Mouse (Mus musculus): Measurements from ENCODE around the gene Hoxa9. TPM values are rescaled to one million over a fixed set of nuclear protein-coding genes. Genes with fewer than 3 reads are reported as not detected.
A peak's percentile ranks its signal among the peaks of the same experiment; 100 is the strongest.

The Hoxa9 gene
- total RNA-seq, 2 experiments from 2014 or later, result 16.5 to 17.7 TPM

DNA sequence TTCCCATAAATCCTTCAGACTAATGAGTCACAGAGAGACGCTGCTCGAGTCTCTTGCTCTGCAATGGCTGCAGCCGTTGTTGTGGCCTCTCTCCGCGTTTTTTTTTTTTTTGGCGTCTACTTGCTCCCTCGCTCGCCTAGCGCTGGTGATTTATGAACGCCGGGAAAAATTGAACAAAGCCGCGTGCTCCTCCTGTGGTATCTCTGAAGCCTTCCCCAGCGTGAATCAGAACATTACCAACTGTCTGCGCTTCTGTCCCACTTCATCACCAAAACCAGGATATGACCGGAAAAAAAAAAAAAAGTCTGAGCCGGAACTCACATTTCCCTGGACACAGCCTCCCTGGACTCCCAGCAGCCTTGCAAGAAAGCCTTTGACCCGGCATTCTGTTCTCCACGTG lies 45.7 kb downstream of the Hoxa9 start:
- no peak for DNase-seq (ENCODE audit: low spot score in 2 of 2)

DNA sequence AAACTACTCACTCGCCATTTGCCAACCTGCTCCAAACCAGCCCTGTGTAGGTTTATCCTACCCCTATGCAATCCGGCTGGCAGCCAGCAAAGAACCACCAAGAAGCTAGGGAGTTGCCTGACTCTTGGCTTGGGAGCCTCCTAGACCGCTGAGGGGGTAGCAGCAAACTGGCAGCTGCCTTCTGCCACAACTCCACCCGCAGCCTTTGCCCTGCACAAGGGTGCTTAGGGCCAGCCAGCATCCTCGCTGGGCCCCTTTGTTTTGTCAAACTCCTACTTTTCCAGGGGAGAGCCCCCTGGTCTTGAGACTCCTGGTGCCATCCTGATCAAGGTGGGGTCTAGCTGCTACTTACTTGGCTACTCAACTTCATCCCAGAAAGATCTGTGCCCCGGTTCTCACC lies 46.2 kb downstream of the Hoxa9 start:
- no peak for DNase-seq (ENCODE audit: low spot score in 2 of 2)

DNA sequence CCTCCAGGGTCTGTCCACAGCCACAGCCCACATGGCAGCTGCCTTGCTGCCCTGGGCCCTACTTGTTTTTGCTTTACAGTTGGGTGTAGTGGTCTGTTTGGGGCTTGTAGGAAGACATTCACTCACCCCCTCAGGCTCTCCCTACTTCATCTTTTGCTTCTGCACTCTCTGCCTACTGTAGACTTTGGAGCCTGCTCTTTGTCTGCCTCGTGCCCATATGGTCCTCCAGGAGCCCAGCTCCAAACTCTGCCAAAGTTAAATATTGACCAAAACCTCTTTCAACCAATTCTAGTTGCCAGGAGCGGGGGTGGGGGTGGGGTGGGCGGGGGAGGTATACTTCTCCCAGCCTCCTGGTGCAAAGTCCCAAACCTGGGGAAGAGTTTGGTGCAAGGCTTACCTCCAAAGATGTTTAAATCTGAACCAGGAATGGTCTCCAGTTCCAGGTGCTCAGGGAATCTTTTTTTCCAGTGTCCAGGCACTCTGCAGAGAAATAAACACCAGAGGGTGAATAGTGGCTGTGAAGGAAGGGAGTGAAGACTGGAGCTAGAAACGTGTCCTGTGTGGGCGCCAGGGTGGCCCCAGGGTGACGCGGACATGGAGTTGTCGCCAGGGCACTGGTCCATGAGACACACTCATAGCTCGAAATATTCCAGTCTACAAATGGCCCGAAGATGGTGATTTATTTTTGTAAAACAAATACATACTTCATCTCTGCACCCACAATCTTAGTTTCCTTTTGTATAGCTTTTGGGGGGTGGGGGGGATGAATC lies 47.4 kb downstream of the Hoxa9 start:
- DNase-seq (ENCODE audit: low spot score in 2 of 2), result no peak

DNA sequence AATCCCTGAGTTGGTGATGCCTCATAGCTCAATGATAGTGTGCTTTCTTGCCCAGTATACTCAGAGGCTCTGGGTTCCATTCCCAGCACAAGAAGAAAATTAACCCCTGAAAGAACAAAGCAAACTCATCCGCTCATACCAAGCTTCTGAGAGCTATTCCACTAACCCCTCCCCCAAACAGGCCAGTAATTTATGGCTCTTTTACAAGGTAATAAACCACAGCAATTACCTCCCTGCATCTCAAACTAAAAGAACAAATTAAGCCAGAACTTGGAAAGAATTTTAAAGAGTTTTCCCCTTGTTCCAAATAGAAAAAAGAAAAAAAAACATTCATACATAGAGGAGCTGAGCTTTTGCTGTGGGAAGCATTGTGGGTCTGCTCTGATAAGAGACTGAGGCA lies 48.1 kb downstream of the Hoxa9 start:
- DNase-seq (ENCODE audit: low spot score in 2 of 2), result no peak

DNA sequence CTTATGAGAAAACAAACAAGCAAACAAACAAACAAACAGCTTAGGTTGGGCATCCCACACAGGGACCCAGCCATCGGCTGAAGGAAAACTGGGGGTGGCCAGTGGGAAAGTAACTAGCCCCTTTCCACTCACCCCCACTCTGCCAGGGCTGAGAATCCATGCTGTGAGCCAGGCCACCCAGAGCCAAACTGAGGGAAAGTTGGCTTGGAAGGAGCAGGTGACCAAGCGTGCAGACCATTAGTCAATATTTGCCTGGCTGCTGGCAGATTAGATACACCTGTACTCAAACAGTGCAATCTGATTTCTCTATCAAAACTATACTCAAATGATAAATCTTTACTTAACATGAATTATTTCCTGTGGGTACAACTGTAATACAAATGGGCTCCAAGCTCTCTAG lies 48.9 kb downstream of the Hoxa9 start:
- no peak for DNase-seq (ENCODE audit: low spot score in 2 of 2)

DNA sequence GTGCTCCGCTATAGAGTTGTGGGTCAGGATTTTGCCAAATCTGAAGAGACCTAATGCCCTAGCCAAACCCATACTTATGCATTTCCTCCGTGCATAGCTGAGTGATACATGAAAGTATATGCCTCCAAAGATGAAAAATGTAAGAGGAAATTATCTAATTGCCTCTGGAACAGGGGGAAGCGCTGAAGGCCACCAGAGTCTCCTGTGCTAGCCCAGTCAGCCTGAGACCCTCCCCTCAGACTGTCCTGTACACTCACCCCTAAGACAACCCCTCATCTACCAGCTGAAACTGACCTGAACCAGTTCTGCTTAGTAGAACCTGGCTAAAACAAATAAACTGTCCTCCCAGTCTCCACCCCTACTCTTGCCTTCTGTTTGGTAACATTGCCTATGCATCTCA lies 50.2 kb downstream of the Hoxa9 start:
- DNase-seq (ENCODE audit: low spot score in 2 of 2), result no peak

DNA sequence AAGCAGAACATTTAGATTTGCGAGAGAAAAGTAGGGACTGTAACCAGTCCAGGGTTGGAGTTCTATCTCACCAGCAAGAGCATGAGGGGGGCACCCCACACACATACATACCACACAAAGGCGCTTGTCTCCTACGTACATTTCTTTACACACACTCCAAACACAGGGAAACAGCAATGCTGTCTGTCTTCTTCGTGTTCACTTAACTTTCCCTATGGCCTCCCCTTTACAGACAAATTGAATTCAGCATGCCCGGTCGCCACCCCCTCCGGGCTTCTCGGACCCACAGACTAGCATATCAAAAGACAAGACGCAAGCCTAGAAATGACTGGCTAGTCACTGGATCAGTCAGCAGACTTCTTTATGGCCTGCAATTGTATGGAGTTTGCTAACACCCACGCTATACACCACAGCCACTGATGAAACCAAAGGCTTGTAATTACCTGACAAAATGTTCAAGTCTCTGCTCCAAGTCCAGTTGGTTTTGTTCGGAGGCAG lies 50.6 kb downstream of the Hoxa9 start:
- no peak for DNase-seq (ENCODE audit: low spot score in 2 of 2)

DNA sequence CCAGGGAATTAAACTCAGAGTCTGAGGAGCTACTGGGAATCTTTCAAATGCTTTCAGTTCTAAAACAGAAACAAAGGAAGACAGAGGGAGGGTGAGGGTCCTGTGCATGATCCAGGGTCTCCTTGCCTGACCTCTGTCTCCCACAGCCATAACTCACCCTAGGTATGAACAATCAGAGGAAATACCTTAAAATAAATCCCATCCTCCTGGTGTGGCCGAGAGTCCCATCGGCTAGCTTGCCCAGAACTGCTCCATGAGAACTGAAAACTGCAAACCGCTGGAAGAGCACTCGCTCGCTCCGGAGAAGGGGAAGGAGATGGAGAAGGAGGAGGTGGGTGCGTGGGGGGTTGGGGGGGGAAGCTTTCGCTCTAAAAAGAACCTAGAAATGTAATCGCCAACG lies 51.2 kb downstream of the Hoxa9 start:
- no peak for DNase-seq (ENCODE audit: low spot score in 2 of 2)

DNA sequence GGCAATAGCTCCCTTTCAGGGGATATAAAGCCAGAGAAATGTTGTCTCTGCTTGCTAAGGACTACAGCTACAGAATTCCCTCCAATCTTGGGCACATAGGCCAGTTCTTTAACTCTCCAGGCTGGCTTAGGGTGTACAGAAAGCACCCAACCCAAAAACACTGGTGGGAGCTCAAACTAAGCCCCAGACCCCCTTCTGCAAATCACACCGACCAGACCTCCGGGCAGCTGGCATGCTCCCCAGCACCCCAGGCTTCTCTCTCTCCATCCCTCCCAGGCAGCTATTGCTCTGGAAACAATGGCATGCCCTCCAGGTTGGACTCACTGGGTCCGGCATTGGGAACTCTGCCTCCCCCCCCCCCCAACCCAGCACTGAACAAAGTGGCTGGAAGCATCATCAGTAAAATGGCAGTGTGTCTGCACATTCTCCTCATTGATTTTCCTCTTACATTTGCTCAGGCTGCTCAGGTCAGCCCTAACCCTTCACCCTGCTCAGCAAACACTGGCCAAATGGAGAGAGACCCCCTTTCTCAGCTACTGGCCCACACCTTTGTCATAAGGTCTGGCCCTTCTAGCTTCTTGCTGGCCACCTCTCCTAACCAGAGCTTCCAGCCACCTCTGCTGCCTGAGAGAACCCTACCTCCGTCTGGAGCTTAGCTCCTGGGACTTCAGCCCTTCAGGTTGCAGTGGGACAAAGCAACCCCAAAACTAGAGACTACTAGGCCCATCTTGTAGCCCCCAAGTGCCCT lies 51.8 kb downstream of the Hoxa9 start:
- DNase-seq (ENCODE audit: low spot score in 2 of 2), result no peak

DNA sequence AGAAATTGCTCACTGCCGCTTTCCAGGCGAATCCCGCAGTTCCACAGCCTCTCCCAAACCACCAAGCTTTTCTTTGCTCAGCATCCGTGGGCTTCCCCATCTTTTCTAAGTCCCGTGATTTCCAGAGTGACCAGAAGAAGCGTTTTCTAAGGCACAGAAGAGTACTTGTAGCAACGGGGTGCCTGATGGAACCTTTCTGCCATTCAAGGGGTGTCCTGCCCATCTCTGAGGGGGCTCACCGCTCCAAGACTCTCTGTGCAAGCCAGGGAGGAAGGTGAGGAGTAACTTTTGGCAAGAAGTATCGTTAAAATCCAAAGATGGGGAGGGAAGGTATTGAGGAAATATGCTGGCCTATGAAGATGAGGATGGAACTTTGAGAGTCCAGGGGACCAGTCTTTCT lies 53.1 kb downstream of the Hoxa9 start:
- no peak for DNase-seq (ENCODE audit: low spot score in 2 of 2)

DNA sequence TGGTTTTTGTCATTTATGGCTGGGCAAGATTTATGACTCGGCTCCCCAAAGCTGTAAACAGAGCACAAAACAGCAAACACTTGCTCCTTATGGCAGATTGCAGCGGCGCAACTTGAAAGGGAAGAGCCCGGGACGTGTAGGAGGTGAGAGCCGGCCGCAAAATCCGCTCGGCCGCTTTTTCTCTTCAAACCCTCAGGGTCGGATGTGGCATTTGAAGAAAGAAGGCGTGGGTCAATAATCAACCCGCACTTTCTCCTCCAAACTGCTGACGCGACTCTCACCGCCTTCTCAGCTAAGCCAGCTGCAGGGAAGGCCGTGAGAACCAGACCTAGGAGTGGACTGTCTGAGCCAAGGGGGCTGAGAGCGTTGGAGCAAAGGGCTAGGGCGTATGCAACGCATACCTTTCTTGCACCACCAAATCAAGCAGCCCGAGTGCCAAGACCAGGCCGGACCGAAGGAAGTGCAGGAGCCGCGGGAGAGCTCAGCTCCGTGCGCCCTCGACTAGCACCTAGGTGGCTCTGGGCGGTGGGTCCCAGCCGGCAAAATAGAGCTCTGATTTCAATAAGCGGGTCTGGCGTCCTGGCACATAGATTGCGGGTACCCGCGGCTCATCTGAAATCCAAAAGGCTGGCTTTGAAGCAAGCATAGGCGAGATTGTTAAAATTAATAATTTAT lies 53.7 kb downstream of the Hoxa9 start, which contains the start of gene 5730596B20Rik:
5730596B20Rik (plus strand) TSS at position 438 of the 675 bp plus-strand sequence.
- DNase-seq (ENCODE audit: low spot score in 2 of 2), result no peak

DNA sequence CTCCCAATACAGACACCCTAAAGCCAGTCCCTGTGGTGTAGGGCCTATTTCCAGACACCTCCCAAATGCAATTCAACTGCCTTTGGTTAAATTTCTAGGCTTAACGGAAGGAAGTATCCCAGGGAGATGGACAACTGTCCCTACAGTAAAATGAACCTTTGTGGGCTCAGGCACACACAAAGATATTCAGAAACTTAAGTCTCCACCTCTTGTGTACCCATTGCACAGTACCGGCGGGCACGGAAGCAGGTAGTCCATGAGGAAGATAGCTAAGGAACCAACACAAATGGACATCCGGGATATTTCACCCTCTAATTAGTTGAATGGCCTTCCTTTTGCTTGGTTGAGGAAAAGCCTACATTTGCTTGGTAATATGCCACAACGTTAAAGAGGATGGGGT lies 54.5 kb downstream of the Hoxa9 start:
- DNase-seq (ENCODE audit: low spot score in 2 of 2), result no peak

DNA sequence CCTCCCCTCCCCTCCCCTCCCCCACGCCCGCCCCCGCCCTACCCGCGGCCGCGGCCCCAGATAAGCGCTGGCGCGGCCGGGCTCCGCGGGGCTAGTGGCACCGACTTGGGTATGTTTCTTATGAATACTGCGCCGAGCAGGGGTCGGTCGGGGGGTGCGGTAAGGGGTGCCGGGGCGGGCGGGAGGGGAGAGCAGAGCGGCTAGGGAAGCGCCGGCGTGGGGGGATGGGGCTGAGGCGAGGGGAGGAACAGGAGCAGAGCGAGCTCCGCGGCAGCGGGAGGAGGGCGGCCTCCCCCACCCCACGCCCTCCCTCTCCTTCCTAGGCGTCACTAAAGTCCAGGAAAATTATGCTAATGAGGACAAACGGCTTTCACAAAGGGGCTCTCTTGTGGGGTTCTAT lies 55.0 kb downstream of the Hoxa9 start:
- no peak for DNase-seq (ENCODE audit: low spot score in 2 of 2)

DNA sequence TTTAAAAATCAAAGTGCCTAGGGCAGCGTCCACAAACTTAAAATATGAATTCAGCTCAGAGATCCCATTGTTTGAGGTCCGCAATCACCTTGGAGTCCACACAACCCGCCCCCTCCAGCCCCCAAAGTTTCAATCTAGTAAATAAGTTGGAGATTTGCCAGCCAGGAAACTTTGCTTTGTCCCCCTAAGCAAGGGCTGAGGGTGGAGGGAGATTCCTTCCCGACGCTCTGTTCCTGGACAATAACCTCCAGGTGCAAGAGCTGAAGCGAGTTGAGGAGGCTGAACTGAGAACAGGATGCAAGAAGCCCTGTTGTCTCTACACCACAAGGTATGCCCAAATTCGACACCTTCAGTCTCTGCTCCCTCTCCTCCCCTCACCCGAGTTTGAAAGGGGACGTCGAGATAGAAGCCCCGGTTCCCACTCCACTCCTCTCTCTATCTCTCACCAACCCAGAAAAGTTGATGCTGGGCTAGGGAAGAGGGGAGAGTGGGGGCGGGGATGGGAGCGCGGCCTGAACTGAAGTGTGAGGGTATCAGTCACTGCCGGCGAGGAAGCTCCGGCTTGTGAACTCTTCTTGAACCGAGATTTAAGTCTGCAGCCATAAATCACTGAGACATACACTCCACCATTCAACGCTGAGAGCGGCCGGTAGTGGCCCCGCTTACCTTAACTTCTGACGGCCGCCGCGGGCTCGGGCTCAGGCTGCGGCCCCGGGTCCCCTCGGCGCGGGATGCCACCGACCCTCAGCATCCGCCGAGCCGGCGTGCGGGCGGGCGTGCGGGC lies 55.7 kb downstream of the Hoxa9 start:
- no peak for DNase-seq (ENCODE audit: low spot score in 2 of 2)

DNA sequence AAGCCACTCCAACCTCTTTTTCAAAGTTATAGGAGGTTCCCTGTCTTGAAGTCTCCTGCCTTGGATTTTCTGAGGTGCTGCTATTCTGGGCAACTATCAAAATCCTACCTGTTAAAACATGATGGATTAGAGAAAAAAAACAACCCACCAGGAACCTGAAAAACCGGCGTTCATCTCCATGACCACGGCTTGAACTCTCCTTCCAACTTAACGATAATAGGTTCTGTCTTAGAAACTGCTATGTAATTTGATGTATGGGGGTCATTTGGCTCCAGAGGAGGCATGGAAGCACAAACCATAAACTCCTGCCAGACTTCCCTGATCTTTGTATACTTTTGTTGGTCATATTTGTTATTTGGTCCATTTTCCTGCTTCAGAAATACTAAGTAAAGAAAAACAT lies 57.2 kb downstream of the Hoxa9 start:
- DNase-seq (ENCODE audit: low spot score in 2 of 2), result no peak

Small RNA genes lying within 50 kb of the gene (microRNA-seq; reads per million reads assigned to microRNA genes)
- 11,370 reads per million, percentile 94 among the genes with 10 or more reads in this experiment for gene Mir196b

Other genes with a start within 250 kb of the Hoxa9 start
- gene Skap2, start 218.5 kb downstream of the Hoxa9 start, total RNA-seq (2021), result 10 to 100 TPM; 10.0 to 12.3 TPM
- under 1 TPM; 0.34 to 0.54 TPM for gene Hoxa1, start 72.8 kb downstream of the Hoxa9 start, total RNA-seq (2021)
- 1 to 10 TPM; 1.1 to 1.5 TPM for gene Hoxa2, start 66.3 kb downstream of the Hoxa9 start, total RNA-seq (2021)
- under 1 TPM; 0.34 to 0.54 TPM for gene 5730596B20Rik, start 53.6 kb downstream of the Hoxa9 start, total RNA-seq (2021)
- gene Hoxa4, start 39.3 kb downstream of the Hoxa9 start, total RNA-seq (2021), result 10 to 100 TPM in 1 of 2 experiments, 1 to 10 TPM in 1; 9.2 to 11.8 TPM
- 1 to 10 TPM; 4.4 to 5.1 TPM for gene Hoxa5, start 26.5 kb downstream of the Hoxa9 start, total RNA-seq (2021)
- gene Hoxa6, start 22.4 kb downstream of the Hoxa9 start, total RNA-seq (2021), result 1 to 10 TPM; 3.0 to 3.5 TPM
- gene Hoxa3, start 17.8 kb downstream of the Hoxa9 start, total RNA-seq (2021), result 1 to 10 TPM; 3.2 to 4.1 TPM
- under 1 TPM in 1 of 2 experiments, not detected in 1; 0.73 TPM for gene Gm28308, start 17.8 kb downstream of the Hoxa9 start, total RNA-seq (2021)
- 10 to 100 TPM; 11.2 to 12.5 TPM for gene Hoxa7, start 9.2 kb downstream of the Hoxa9 start, total RNA-seq (2021)
- gene Hoxa10, start 9.8 kb upstream of the Hoxa9 start, total RNA-seq (2021), result 10 to 100 TPM; 31.5 to 32.3 TPM
- 1 to 10 TPM; 6.0 to 6.6 TPM for gene Hoxa11, start 14.7 kb upstream of the Hoxa9 start, total RNA-seq (2021)
- 1 to 10 TPM; 1.1 to 1.3 TPM for gene Hoxa13, start 29.8 kb upstream of the Hoxa9 start, total RNA-seq (2021)
- gene Evx1, start 82.4 kb upstream of the Hoxa9 start, total RNA-seq (2021), result not detected